Mouse (Mus musculus) layer of hippocampus, adult 11-12 months (tissue): Measurements from ENCODE around the gene Smg6.

Source experiments
- DNase-seq: peaks from one replicate; pipeline ENCODE4 v3.0.0; 2022; ENCODE audit warnings: low spot score

Smg6 gene

DNA sequence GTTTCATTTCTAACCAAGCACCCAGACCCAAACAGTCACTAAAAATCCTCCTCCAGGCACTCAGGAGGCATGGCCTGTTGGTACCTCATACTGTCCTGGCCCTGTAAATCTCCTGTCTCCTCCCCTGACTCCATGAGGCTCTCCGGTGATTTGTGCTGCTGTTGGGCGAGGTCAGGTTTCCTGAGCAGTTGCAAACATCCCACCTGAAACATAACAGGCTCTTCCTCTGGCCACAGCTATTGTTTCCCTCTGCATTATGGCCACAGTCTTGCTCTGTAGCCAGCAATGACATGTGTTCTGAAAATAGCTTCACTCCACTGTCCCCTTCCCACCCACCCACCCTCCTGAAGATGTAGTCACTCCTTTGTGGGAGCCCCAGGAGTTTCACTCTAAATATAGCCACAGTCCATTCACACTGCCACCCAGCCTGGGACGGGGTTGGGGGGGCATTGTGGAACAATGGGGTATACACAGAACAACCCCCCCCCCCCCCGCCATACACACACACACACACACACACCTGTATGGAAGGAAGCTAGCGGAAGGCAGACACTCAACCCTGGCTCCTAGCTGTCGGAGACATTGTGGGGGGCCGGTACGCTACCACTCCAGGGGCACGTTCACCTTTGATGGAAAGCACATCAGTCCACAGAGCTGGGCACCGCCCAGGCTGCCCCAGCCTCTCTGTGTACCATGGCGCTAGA is 222.9 kb downstream of the Smg6 start:
- DNase-seq, result no peak

DNA sequence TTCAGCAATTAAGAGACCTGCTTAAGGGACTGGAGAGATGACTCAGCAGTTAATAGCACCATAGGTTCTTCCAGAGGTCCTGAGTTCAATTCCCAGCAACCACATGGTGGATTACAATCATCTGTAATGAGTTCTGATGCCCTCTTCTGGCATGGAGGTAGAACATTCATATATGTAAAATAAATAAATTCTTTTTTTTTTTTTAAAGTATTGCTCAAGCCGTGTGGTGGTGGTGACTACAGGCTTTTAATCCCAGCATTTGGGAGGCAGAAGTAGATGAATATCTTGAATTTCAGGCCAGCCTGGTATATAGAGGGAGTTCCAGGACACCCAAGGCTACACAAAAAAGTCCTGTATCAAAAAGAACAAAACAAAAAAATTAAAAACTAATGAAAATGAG is 224.7 kb downstream of the Smg6 start:
- no peak for DNase-seq

- DNase-seq, result no peak
Measured at GRCm38 (mm10) chr11:75152603-75153557, 227.3 kb downstream of the Smg6 start.

DNA sequence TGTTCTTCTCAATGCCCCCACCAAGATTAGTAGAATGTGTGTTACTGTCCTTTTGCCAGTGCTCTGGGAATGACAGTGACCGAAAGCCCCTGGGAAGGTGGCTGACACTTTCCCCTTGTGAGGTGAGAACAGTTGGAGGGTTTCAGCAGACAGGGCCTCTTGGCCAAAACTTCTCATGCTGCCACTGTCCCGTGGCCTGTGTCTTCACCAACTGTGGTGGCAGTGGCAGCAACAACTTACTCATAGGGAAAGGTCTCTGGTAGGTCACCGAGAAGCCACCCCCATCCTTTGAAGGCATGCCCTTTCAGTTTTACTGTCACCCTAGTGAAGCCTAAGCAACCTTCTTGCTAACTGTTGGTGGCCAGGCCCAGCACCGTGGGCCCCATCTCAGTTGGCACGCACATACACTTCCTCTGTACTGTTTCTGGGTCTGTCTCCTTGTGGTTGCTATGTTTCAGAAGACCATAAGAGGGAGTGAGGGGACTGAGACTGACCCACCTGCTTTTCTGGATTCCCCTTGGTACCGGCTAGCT is 228.5 kb downstream of the Smg6 start:
- DNase-seq, result no peak

- no peak for DNase-seq
Measured at GRCm38 (mm10) chr11:75155985-75156384, 230.4 kb downstream of the Smg6 start.

GRCm38 (mm10) chr11:75156416-75156815 is 230.8 kb downstream of the Smg6 start:
- no peak for DNase-seq

GRCm38 (mm10) chr11:75157037-75157436 is 231.4 kb downstream of the Smg6 start:
- DNase-seq, result no peak

- DNase-seq, result no peak
Measured at GRCm38 (mm10) chr11:75157901-75158300, 232.3 kb downstream of the Smg6 start.

DNA sequence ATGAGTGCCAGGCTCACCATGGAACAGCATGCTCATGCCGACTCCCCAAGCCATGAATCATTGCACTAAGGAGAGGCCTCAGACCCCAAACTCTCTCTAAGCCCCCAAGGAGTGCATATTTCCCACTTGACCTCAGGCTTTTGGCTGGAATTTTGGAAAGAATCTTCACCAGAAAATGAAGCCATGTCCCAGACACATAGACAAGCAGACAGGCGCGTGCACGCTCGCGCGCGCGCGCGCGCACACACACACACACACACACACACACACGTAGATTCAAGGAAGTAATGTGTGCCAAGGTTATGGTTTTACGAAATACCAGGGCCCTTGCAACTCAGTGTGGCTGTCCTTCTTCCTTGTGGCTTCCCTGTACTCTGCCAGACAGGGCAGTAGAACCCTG is 232.8 kb downstream of the Smg6 start:
- DNase-seq, result no peak

- DNase-seq, result no peak
Measured at GRCm38 (mm10) chr11:75159564-75159963, 233.9 kb downstream of the Smg6 start.

DNA sequence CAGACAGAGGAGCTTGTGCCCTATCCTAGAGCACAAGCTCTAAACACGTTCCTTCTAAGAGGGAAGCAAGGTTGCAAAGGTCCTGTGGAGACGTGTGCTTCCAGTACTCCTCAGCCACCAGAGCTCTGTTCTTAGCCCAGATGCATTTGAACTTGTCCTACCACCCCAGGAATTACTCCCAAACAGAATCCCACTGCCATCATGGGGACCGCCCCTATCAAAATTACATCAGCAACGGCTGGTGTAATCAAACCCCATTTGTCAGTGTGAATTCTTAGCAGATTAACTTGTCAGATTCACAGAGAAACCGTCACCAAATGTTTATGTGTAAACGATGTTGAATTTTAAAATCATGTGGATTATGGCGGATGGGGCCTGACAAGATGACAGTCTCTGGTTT is 235.3 kb downstream of the Smg6 start:
- DNase-seq, result no peak

GRCm38 (mm10) chr11:75161417-75162008 is 235.9 kb downstream of the Smg6 start:
- no peak for DNase-seq

DNA sequence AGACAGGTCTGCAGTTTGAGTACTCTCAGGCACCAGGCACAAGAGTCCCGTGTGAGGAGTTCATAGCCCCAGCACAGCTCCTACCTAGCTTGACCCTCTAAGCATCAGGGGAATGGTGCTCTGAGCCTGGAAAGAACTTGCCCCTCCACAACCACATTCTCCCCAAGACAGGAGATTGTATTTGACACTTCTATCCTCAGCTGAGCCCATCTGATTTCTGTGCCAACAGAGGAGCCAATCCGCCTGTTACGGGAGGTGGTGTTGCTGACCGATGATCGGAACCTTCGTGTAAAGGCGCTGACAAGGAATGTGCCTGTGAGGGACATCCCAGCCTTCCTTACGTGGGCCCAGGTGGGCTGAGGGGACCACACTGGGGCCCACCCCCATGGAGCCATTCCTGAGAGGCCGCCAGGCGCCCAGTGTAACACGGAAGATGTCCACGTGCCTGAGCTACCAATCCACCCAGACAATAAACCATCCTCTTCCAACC is 237.0 kb downstream of the Smg6 start:
- no peak for DNase-seq

DNA sequence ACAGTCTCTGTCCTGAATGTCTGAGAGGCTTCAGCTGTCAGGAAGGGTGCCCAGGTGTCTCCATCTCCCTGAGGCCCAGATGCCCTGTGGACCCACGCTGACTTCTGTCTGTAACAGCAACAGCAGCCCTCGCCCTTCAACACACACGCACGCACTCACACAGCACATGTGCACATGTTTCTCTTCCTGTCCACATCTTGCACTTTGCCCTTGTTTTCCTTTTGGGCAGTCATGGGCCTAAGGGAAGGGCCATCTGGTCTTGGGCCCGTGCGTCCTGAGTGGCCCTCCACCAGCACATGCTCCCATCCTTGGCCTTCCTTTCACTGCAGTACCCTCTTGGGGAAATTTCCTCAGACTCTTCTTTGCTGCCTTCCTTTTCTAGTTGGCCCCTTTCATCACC is 237.8 kb downstream of the Smg6 start:
- DNase-seq, result no peak

DNA sequence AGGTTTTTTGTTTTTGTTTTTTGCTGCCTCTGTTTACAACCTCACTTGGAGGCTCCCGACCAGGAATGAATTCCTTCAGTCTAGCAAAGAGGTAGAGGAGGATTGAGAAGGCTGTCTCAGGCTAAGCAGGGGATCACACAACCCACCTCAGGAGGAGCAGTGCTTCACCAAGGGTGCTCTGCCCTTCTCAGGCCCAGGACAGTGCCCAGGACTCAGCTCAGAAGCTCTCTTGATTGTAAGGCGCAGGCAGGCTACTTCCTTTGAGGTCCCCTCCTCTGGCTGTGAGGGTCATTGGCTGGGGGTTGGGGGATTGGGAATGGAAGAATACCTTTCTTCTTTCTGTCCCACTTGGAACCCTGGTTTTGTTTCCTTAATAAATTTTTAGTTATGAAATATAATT is 238.4 kb downstream of the Smg6 start:
- no peak for DNase-seq

GRCm38 (mm10) chr11:75164750-75165149 is 239.1 kb downstream of the Smg6 start:
- no peak for DNase-seq

DNA sequence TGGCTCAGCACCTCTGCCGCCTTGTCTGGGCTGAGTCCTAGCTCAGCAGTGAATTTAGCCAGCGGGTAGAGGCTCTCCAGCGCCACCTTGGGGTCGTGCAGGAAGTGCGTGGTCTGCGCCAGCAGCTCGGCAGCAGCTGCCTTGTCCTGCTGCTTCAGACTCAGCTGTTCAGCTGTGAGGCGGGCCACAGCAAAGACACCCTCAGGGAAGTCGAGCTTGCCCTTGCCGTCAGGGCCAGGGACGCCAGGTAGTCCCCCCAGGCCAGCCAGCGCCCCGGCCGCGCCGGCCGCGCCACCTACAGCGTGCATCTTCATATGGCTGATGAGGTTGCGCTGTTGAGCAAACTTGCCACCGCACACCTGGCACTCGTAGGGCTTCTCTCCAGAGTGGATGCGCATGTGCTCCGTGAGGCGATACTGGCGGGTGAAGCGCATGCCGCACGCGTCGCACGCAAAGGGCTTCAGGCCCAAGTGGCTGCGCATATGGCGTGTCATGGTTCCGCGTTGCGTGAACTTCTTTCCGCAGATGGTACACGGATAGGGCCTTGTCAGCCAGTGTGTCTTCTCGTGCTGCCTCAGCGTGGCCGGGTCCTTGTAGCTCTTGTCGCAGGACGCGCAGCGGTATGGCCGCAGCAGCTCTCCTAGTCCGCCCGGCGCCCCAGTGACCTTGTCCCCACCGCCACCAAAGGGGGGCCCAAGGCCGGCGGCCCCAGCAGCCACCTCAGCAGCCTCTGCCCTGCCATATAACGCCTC is 240.0 kb downstream of the Smg6 start:
- DNase-seq, result peak; percentile 77

DNA sequence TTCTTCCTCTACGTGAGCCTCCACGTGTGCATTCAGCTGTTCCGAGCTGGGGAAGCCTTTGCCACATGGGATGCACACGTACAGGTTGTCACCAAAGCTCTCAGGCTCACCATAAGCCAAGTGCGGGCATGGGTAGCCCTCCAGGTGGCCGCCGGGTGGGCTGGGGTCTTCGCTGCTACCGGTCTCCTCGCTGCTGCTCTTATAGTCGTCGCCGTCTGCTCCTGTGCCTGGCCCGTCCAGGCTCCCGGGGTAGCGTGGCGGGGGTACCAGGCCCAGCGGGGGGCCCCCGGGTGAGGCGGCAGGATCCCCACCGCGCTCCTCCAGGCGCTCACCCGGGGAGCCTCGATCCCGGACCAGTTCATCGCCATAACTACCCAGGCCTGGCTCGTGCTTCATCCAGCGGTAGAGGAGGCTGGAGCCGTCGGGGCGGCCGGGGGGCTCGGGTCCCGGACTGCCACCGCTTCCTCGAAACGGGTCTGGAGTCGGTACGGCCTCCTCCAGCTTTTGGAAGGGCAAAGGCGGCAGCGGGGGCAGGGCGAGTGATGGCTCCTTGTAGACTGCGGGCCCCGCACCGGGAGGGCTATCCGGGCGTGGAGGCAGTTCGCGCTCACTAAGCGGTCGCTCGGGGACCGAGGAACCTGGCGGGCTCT is 240.7 kb downstream of the Smg6 start:
- no peak for DNase-seq

DNA sequence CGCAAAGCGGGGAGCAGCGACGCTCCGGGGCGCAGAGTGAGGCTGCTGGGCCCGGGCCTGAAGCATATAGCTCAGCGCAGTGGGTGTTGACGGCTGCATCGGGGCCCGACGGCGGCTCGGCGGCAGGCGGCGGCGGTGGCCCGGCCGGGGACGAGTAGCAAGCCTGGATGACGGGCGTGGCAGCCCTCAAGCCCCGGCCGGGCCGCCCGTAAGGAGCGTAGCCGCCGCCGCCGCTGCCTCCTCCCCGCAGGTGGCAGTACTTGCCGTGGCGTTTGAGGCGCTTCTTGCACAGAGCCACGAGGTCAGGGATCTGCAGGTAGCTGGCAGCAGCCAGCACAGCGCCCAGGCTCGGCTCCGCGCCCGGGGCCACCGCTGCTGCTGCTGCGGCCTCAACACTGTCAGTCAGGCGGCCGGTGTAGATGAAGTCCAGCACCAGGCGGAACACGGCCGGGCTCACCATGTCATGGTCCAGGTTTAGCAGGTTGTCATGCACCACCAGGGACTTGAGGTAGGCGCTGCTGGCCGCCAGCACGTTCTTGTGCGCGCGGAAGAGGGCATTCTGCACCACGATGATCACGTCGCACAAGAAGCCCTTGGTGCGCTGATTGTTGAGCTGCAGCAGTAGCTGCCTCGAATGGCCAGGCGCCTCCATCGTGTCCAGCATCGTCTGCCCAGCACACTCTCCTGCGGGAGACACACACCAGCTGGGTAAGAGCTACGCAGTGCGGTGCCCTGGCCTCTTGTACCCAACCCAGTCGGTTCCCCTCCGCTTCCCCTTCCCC is 241.4 kb downstream of the Smg6 start:
- DNase-seq, result no peak
